Mouse (Mus musculus) CH12.LX (cell line): ENCODE measurements at regions not wholly inside any gene's neighbourhood (a gene's known extent, or its start where the extent isn't known, plus 50 kb on each side); places are given as distances from the start of the nearest gene placed in this dataset.

Experiments
- DNase-seq: peaks from one replicate; pipeline ENCODE4 v3.0.0-alpha.2; 2013; ENCODE audit errors: extremely low read depth
- H3K27ac ChIP-seq: 2 replicates; pipeline ENCODE4 v1.5.1; 2012; ENCODE audit warnings: low read depth, mild to moderate bottlenecking, control low read depth, moderate library complexity; ENCODE audit not compliant: insufficient read depth
- H3K27me3 ChIP-seq: replicated peaks from 2 replicates; pipeline ENCODE3; 2012; ENCODE audit warnings: inconsistent platforms
- H3K36me3 ChIP-seq, 2 experiments: replicated peaks in 1 of 2; 2 replicates each; pipeline versions ENCODE3 to v1.6.1; 2012; ENCODE audit warnings: inconsistent platforms in 1 of 2, low read length in 1 of 2, mild to moderate bottlenecking in 1 of 2, mixed read lengths in 1 of 2, moderate library complexity in 1 of 2; ENCODE audit not compliant: control insufficient read depth in 1 of 2, insufficient read depth in 1 of 2
- H3K4me1 ChIP-seq, 2 experiments: 2 replicates each; pipeline ENCODE4 v1.6.1; 2012; ENCODE audit warnings: inconsistent platforms in 1 of 2, moderate library complexity in 1 of 2; ENCODE audit not compliant: insufficient read depth in 2 of 2, control insufficient read depth in 1 of 2
- H3K4me2 ChIP-seq: 2 replicates; pipeline ENCODE4 v1.6.1; 2012; ENCODE audit warnings: low read depth, mild to moderate bottlenecking, control low read depth; ENCODE audit not compliant: poor library complexity, insufficient read depth, severe bottlenecking
- H3K4me3 ChIP-seq, 3 experiments: fragments of 150-350 bp in 1 of 3; sonication (generic) in 1 of 3; replicated peaks in 1 of 3; 2 replicates each; pipeline versions ENCODE3 to v1.5.1; 2011 to 2012; ENCODE audit warnings: low read depth in 2 of 3, low read length in 2 of 3, mild to moderate bottlenecking in 2 of 3, moderate library complexity in 2 of 3, control low read depth in 1 of 3, improper control_type of control experiment in 1 of 3, inconsistent platforms in 1 of 3, mixed read lengths in 1 of 3; ENCODE audit not compliant: poor library complexity in 1 of 3
- H3K79me2 ChIP-seq: replicated peaks from 2 replicates; pipeline ENCODE4 v1.6.1; 2012; ENCODE audit warnings: mild to moderate bottlenecking, moderate library complexity; ENCODE audit not compliant: control insufficient read depth, poor library complexity, insufficient read depth, severe bottlenecking; ENCODE audit errors: extremely low read depth
- H3K9ac ChIP-seq: 2 replicates; pipeline ENCODE4 v1.6.1; 2012; ENCODE audit warnings: low read depth, mild to moderate bottlenecking, control low read depth, moderate library complexity; ENCODE audit not compliant: insufficient read depth
- H3K9me3 ChIP-seq: replicated peaks from 2 replicates; pipeline ENCODE3; 2012; ENCODE audit warnings: low read length, inconsistent platforms, mixed read lengths
- BHLHE40 ChIP-seq: IDR thresholded peaks from 2 replicates; pipeline ENCODE4 v1.6.1; 2011; ENCODE audit warnings: mild to moderate bottlenecking, low read depth, low read length, improper control_type of control experiment
- CHD2 ChIP-seq: IDR thresholded peaks from 2 replicates; pipeline ENCODE4 v1.6.1; 2011; ENCODE audit warnings: low read length, improper control_type of control experiment
- CTCF ChIP-seq, 2 experiments: IDR thresholded peaks in 1 of 2; conservative IDR thresholded peaks in 1 of 2; 2 replicates each; pipeline ENCODE4 v1.5.1; 2011 to 2012; ENCODE audit warnings: low read depth in 2 of 2, low read length in 2 of 2, improper control_type of control experiment in 1 of 2, inconsistent platforms in 1 of 2, mild to moderate bottlenecking in 1 of 2, moderate library complexity in 1 of 2
- EP300 ChIP-seq: IDR thresholded peaks from 2 replicates; pipeline ENCODE4 v1.6.1; 2011; ENCODE audit warnings: low read length, improper control_type of control experiment
- GABPA ChIP-seq: IDR thresholded peaks from 2 replicates; pipeline ENCODE4 v1.6.1; 2012; ENCODE audit warnings: low read depth, low read length, improper control_type of control experiment, inconsistent platforms; ENCODE audit not compliant: insufficient replicate concordance
- KAT2A ChIP-seq: IDR thresholded peaks from 2 replicates; pipeline ENCODE4 v1.6.1; 2012; ENCODE audit warnings: low read length, improper control_type of control experiment, inconsistent platforms; ENCODE audit not compliant: insufficient replicate concordance
- MAFK ChIP-seq: IDR thresholded peaks from 2 replicates; pipeline ENCODE4 v1.6.1; 2011; ENCODE audit warnings: low read length, improper control_type of control experiment; ENCODE audit not compliant: insufficient replicate concordance
- MAX ChIP-seq: IDR thresholded peaks from 2 replicates; pipeline ENCODE4 v1.6.1; 2011; ENCODE audit warnings: low read length, improper control_type of control experiment
- MEF2A ChIP-seq: IDR thresholded peaks from 2 replicates; pipeline ENCODE4 v1.6.1; 2014; ENCODE audit warnings: low read depth, mild to moderate bottlenecking, inconsistent platforms, low read length, improper control_type of control experiment, borderline replicate concordance
- MYC ChIP-seq: IDR thresholded peaks from 2 replicates; pipeline ENCODE4 v1.6.1; 2011; ENCODE audit warnings: low read depth, mild to moderate bottlenecking, improper control_type of control experiment, low read length
- NRF1 ChIP-seq: IDR thresholded peaks from 2 replicates; pipeline ENCODE4 v1.6.1; 2014; ENCODE audit warnings: low read depth, mild to moderate bottlenecking, inconsistent platforms, low read length, improper control_type of control experiment, moderate library complexity
- POLR2A ChIP-seq: IDR thresholded peaks from 2 replicates; pipeline ENCODE4 v1.6.1; 2011; ENCODE audit warnings: low read depth, mild to moderate bottlenecking, improper control_type of control experiment, low read length
- POLR2AphosphoS2 ChIP-seq: IDR thresholded peaks from 2 replicates; pipeline ENCODE4 v1.6.1; 2011; ENCODE audit warnings: low read depth, low read length, improper control_type of control experiment
- RAD21 ChIP-seq: IDR thresholded peaks from 2 replicates; pipeline ENCODE4 v1.6.1; 2011; ENCODE audit warnings: low read depth, mild to moderate bottlenecking, low read length, improper control_type of control experiment, moderate library complexity
- RCOR1 ChIP-seq: conservative IDR thresholded peaks from 2 replicates; pipeline ENCODE4 v1.6.1; 2012; ENCODE audit warnings: low read depth, mild to moderate bottlenecking, inconsistent platforms, low read length, improper control_type of control experiment
- SMC3 ChIP-seq: IDR thresholded peaks from 2 replicates; pipeline ENCODE4 v1.6.1; 2011; ENCODE audit warnings: low read depth, low read length, improper control_type of control experiment
- USF2 ChIP-seq: conservative IDR thresholded peaks from 2 replicates; pipeline ENCODE4 v1.6.1; 2011; ENCODE audit warnings: low read depth, low read length, improper control_type of control experiment
- dilution Hi-C: fragments of 300-500 bp; cut with MboI; formaldehyde crosslinking; loops from 2 replicates; pipeline ENCODE4 v1.14.3; 2020; ENCODE audit warnings: low sequenced_read_pairs; ENCODE audit not compliant: extremely low pct_unique_long_range_greater_than_20kb, extremely low pct_ligation_motif_present
- in situ Hi-C: fragments of 300-500 bp; cut with MboI; formaldehyde crosslinking; loops from 3 replicates; pipeline ENCODE4 v1.14.3; 2019; ENCODE audit warnings: low sequenced_read_pairs, low pct_ligation_motif_present, low pct_unique_long_range_greater_than_20kb, mixed read lengths

DNA sequence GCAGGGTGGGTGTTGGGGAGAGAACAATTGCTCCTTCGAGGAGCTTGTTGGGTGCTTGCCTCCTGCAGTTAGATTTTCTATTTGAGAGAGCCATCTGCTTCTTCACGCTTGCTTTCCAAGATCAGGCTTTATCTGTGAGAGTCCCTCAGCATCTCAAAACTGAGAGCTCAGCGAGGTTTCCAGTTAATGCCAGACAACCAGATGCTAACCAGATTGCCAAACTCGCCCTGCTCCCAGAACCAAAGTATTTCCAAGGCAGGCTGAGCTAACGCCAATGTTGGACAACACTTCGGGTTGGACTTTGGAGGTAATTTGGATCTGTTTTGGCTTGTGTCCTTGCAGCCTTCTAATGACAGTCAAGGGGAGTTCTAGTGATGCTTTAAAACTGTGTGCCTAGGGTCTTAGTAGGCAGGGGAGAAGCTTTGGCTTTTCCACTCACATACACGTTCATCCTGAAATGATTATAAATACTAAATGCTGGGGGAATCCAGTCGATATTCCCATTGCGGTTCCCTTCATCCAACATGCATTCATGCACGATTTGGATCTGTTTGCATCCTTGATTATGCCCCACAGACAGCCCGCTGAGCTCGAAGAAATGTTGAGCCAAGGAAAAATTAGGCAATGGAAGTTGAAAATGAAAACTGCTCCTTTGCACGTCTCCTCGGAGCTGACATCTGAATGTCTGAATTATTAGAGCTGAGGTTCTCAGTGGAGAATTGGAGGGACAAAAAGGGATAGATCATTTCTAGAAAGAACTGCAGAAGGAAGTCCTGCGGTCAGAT is 68.4 kb upstream of the Trpm3 start:
- H3K4me2 ChIP-seq: no peak overlapping the region
- H3K4me1 ChIP-seq: no peaks in the 10 kb centered on the region
- dilution Hi-C loops (no loop called here), in situ Hi-C loops (no loop called here)
- H3K9me3 ChIP-seq: no peaks in the 10 kb centered on the region
- no peaks in the 10 kb centered on the region for H3K79me2 ChIP-seq
- H3K27me3 ChIP-seq: no peaks in the 10 kb centered on the region
- H3K4me3 ChIP-seq: no peak overlapping the region
- no peak for DNase-seq
- H3K36me3 ChIP-seq: no peaks in the 10 kb centered on the region
- no peak for TF ChIP-seq POLR2AphosphoS2
- no peak for TF ChIP-seq BHLHE40
- TF ChIP-seq EP300: no peak
- no peak for TF ChIP-seq NRF1
- no peak for TF ChIP-seq RAD21
- no peak for TF ChIP-seq USF2
- TF ChIP-seq GABPA: no peak
- TF ChIP-seq POLR2A: no peak
- no peak for TF ChIP-seq SMC3
- no peak for TF ChIP-seq MAFK
- no peak for TF ChIP-seq MYC
- TF ChIP-seq KAT2A: no peak
- no peak overlapping the region for H3K9ac ChIP-seq
- no peak overlapping the region for H3K27ac ChIP-seq

DNA sequence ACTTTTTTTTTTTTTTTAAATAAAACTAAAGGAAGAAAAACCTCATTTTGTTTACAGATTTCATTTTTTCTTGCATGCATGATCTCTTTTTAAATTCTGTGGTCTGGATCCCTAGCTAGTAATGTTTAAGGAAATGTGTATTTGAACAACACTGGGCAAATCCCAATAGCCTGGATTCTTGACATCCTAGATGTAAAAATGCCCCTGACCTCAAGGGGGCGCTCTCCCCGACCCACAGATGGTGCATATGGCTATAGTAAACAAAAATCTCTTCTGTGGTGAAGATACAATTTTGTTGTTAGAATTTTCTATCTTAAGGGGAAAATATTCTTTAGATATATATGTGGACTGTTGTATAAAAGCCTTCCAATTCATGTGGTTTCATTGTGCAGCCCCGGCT is 67.1 kb upstream of the Trpm3 start:
- no peaks in the 10 kb centered on the region for H3K79me2 ChIP-seq
- no peak overlapping the region for H3K4me2 ChIP-seq
- H3K4me1 ChIP-seq: no peaks in the 10 kb centered on the region
- H3K4me3 ChIP-seq: no peak overlapping the region
- dilution Hi-C loops (no loop called here), in situ Hi-C loops (no loop called here)
- H3K9me3 ChIP-seq: no peaks in the 10 kb centered on the region
- H3K27me3 ChIP-seq: no peaks in the 10 kb centered on the region
- no peaks in the 10 kb centered on the region for H3K36me3 ChIP-seq
- no peak for TF ChIP-seq RCOR1
- peak; percentile 65 to 68 for TF ChIP-seq CTCF (conservative IDR thresholded peaks at IDR 0.05 in 1 of 2, IDR thresholded peaks at IDR 0.05 in 1 of 2; ENCODE audit: low read depth in 2 of 2, low read length in 2 of 2)
- no peak for TF ChIP-seq MEF2A
- no peak for TF ChIP-seq MAX
- peak; percentile 42 for TF ChIP-seq SMC3
- no peak for TF ChIP-seq CHD2
- peak; percentile 20 for TF ChIP-seq RAD21
- no peak overlapping the region for H3K9ac ChIP-seq
- peak; percentile 12 for DNase-seq
- no peak overlapping the region for H3K27ac ChIP-seq
